20 mouse cellular contexts compared by ENCODE assay signal in genomic region chr7:64099606-64100005, GRCm38 (mm10). TPM values are rescaled to one million over a fixed set of nuclear protein-coding genes. Genes with fewer than 3 reads are reported as not detected.
"Had no signal": no experiment of that assay in that cellular context is flagged by ENCODE, and none has a peak within 500 bp of the region (broad histone marks: within the 10 kb centered on the region; RNA-seq: fewer than 3 reads in every experiment).

No protein-coding gene starts in this region.

- H3K36me3 ChIP-seq: intestine, embryonic 15.5 days; kidney, embryonic 15.5 days; limb, embryonic 13.5 days; liver, embryonic 13.5 days; lung, embryonic 15.5 days; midbrain, embryonic 10.5 days; midbrain, embryonic 13.5 days had no signal

- H3K27ac ChIP-seq: intestine, embryonic 15.5 days; kidney, embryonic 15.5 days; limb, embryonic 13.5 days; liver, embryonic 13.5 days; lung, embryonic 15.5 days; midbrain, embryonic 10.5 days; midbrain, embryonic 13.5 days had no signal

- H3K4me3 ChIP-seq: intestine, embryonic 15.5 days; kidney, embryonic 15.5 days; limb, embryonic 13.5 days; liver, embryonic 13.5 days; lung, embryonic 15.5 days; megakaryocyte, embryonic 14.5 days; midbrain, embryonic 10.5 days; midbrain, embryonic 13.5 days; myocyte had no signal

- DNase-seq: kidney, adult 11 months; kidney, adult 8-10 months; kidney, postnatal 10 days; kidney, postnatal 36 days; liver; liver, embryonic 13.5 days; lung, postnatal 10 days; lung, postnatal 36 days had no signal

- H3K9me3 ChIP-seq: intestine, embryonic 15.5 days; kidney, embryonic 15.5 days; limb, embryonic 13.5 days; liver, embryonic 13.5 days; lung, embryonic 15.5 days; midbrain, embryonic 10.5 days; midbrain, embryonic 13.5 days had no signal

- ATAC-seq: intestine, embryonic 15.5 days; midbrain, embryonic 13.5 days; midbrain, embryonic 16.5 days had no signal

- H3K4me1 ChIP-seq: intestine, embryonic 15.5 days; kidney, embryonic 15.5 days; limb, embryonic 13.5 days; liver, embryonic 13.5 days; lung, embryonic 15.5 days; midbrain, embryonic 10.5 days; midbrain, embryonic 13.5 days had no signal

- H3K27me3 ChIP-seq: intestine, embryonic 15.5 days; kidney, embryonic 15.5 days; limb, embryonic 13.5 days; liver, embryonic 13.5 days; lung, embryonic 15.5 days; megakaryocyte, embryonic 14.5 days; midbrain, embryonic 13.5 days had no signal

- H3K9ac ChIP-seq: intestine, embryonic 15.5 days; kidney, embryonic 15.5 days; limb, embryonic 13.5 days; liver, embryonic 13.5 days; lung, embryonic 15.5 days; midbrain, embryonic 13.5 days had no signal

- H3K4me2 ChIP-seq: intestine, embryonic 15.5 days; kidney, embryonic 15.5 days; limb, embryonic 13.5 days; liver, embryonic 13.5 days; lung, embryonic 15.5 days; midbrain, embryonic 13.5 days had no signal

RNA-seq across cellular contexts. Expression of gene Trpm1, which starts 54.0 kb away (rescaled TPM):
- total RNA-seq: layer of hippocampus, adult 18-20 months; monocyte, adult 5-6 weeks had no signal
- polyA plus RNA-seq: intestine, embryonic 15.5 days; kidney, embryonic 15.5 days; liver, embryonic 13.5 days; liver, embryonic 16.5 days; lung, embryonic 15.5 days had no signal
